Mouse (Mus musculus): ENCODE data around the gene Nccrp1.

DNA sequence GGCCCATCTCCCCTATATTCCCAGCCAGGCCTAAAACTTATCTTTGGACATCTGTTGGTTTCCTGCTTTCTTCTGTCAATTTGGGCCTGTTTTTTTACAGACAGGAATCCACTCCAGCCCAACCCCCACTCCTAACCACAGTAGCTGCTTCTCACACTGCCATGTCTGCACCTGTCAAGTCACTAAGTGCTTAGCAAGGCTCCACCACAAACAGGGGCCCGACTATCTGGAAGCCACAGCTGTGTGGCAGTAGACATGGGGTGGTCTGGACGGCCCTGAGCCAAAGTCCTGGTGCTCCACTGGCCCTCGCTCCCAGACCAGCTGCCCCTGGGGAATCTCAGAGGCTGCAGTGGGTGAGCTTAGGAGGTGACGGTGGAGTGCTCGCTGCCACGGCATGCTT, 10.7 kb upstream of the Nccrp1 start:
- TF ChIP-seq CTCF (IDR thresholded peaks at IDR 0.05; ENCODE audit: extremely low read depth, insufficient read length, insufficient replicate concordance, low read depth, low read length) (no peak), POLR2A (IDR thresholded peaks at IDR 0.05; ENCODE audit: low read depth, low read length) (no peak)
